Mouse (Mus musculus): Measurements from ENCODE around the gene Runx2. TPM values are rescaled to one million over a fixed set of nuclear protein-coding genes. Genes with fewer than 3 reads are reported as not detected.

Gene Runx2
- polyA plus RNA-seq, 1 experiment = not detected

DNA sequence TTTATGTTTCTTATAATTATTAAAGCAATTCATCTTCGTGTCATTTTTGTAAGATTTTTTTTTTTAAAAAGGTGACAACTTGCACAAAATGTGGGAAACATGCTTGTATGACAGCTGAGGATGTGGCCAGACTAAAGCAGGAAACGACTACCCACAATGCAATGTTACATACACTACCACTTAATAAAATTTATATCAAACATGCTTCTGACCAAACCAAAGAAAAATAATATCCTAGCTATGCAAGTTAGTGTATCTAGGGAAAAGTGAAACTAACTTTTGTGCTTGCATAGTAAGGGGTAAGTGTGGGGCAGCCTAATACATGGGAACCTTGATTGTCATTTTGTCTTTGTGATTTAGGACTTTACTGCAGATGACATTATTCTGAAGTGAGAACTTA is 4.2 kb upstream of the Runx2 start:
- Histone ChIP-seq H3K27ac (ENCODE audit: insufficient read depth, low read depth, low read length) (no peak overlapping the region), H3K4me3 (ENCODE audit: insufficient read depth, low read depth, low read length) (no peak overlapping the region), H3K4me1 (ENCODE audit: control insufficient read depth, insufficient read depth, low read length) (no peaks in the 10 kb centered on the region)
- TF ChIP-seq CTCF (IDR thresholded peaks at IDR 0.05; ENCODE audit: insufficient read depth, low read depth, low read length) (no peak), POLR2A (IDR thresholded peaks at IDR 0.05; ENCODE audit: insufficient read depth, low read depth, low read length) (no peak)
- 88% methylated on average over 2 of the region's 2 CpGs for WGBS

GRCm38 (mm10) chr17:44807031-44807430 is 7.6 kb downstream of the Runx2 start:
- TF ChIP-seq POLR2A (IDR thresholded peaks at IDR 0.05; ENCODE audit: insufficient read depth, low read depth, low read length) (no peak), CTCF (IDR thresholded peaks at IDR 0.05; ENCODE audit: insufficient read depth, low read depth, low read length) (no peak)
- WGBS = 100% methylated on average over 1 of the region's 1 CpGs
- H3K4me1 ChIP-seq (ENCODE audit: control insufficient read depth, insufficient read depth, low read length) = no peaks in the 10 kb centered on the region
- H3K4me3 ChIP-seq (ENCODE audit: insufficient read depth, low read depth, low read length) = no peak overlapping the region
- no peak overlapping the region for H3K27ac ChIP-seq (ENCODE audit: insufficient read depth, low read depth, low read length)

DNA sequence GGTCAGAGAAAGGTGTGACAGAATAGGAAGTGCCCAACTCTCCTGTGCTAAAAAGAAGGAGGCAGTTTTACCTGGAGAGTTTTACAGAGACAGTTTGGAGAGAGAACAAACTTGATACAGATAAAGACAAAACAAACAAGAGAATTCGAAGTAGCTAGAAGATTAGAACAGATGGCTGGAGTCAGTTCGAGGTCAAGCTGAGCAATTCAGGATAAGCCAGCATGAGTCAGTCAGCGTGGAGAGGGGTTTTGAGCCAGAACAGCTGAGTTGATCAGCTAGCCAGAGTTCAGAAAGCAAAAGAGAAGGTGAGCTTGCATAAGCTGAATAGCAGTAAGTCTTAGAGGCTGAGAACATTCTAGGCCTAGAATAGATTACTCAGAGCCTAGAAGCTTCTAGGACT is 17.3 kb downstream of the Runx2 start:
- 74% methylated on average over 3 of the region's 3 CpGs for WGBS
- H3K4me3 ChIP-seq (ENCODE audit: insufficient read depth, low read depth, low read length) = no peak overlapping the region
- H3K4me1 ChIP-seq (ENCODE audit: control insufficient read depth, insufficient read depth, low read length) = no peaks in the 10 kb centered on the region
- H3K27ac ChIP-seq (ENCODE audit: insufficient read depth, low read depth, low read length) = no peak overlapping the region
- TF ChIP-seq POLR2A (IDR thresholded peaks at IDR 0.05; ENCODE audit: insufficient read depth, low read depth, low read length) (no peak), CTCF (IDR thresholded peaks at IDR 0.05; ENCODE audit: insufficient read depth, low read depth, low read length) (no peak)

DNA sequence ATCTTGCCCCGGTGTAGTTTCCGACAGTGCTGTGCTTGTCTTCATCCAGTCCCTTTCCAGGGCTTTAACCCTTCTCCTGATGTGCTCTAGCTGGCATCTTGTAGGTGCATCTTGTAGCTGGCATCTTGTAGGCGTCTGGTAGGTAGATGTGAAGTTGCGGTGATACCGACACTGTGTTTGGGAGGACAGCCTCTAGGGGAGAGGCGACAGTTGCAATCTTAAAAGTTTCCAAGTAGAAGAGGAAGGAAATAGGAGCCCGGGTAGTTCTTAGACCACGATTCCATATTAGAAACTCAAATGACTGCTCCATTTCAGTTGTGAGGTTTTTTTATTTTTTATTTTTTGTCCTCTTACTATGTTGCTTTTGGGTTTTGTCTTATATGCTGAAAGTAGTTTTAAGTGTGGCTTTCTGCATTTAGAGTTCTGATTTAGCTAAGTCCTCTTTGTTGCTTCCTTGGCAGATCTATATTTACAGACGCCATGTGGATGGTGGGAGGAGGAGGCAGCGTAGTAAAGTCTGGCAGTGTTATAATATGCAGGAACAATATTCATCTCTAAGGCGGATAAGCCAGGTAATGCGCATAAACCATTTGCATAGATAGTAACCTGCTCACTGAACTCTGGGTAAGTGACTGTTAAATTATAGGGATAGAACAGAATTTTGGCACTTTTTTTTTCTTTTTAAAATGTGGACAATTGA is 22.2 kb downstream of the Runx2 start:
- no peak for TF ChIP-seq CTCF (IDR thresholded peaks at IDR 0.05; ENCODE audit: insufficient read depth, low read depth, low read length)
- TF ChIP-seq POLR2A (IDR thresholded peaks at IDR 0.05; ENCODE audit: insufficient read depth, low read depth, low read length) = no peak
- WGBS = 85% methylated on average over 12 of the region's 12 CpGs
- no peak overlapping the region for H3K4me3 ChIP-seq (ENCODE audit: insufficient read depth, low read depth, low read length)
- H3K27ac ChIP-seq (ENCODE audit: insufficient read depth, low read depth, low read length) = no peak overlapping the region
- H3K4me1 ChIP-seq (ENCODE audit: control insufficient read depth, insufficient read depth, low read length) = no peaks in the 10 kb centered on the region

DNA sequence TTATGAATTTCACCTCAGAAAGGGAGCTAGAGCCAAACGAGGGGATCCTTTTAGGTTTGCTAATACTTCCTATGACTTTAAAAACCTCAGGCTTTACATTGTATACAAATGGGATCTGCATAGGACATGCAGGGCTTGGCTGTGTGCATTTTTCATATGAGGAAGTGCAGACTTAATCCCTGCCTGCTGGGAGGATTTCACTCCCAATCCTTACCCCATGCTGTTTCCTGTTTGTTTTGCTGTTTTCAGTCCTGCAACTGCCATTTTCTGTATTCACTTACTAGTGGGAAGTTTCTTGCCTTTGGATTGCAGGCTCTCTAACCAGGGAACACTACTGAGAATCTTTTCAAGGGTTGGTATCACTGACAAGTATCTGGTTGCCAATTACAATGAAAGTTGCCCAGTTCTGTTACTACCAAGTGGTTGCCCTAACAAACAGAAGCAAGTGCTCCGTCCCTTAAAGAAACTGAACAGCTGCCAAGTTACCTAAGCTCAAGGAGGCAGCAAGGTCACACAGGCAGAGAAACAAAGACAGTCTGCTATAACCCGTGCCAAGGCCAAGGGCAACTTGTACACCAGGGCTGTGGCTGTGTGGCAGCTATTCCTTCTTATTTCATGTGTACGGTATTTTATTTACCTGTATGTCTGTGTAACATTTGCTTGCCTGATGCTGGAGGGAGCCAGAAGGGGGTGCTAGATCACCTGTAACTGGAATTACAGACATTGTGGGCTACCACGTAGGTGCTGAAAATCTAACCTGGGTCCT is 25.4 kb downstream of the Runx2 start:
- Histone ChIP-seq H3K4me1 (ENCODE audit: control insufficient read depth, insufficient read depth, low read length) (no peaks in the 10 kb centered on the region), H3K27ac (ENCODE audit: insufficient read depth, low read depth, low read length) (no peak overlapping the region), H3K4me3 (ENCODE audit: insufficient read depth, low read depth, low read length) (no peak overlapping the region)
- TF ChIP-seq CTCF (IDR thresholded peaks at IDR 0.05; ENCODE audit: insufficient read depth, low read depth, low read length) (no peak), POLR2A (IDR thresholded peaks at IDR 0.05; ENCODE audit: insufficient read depth, low read depth, low read length) (no peak)
- 73% methylated on average over 5 of the region's 5 CpGs for WGBS

- H3K27ac ChIP-seq (ENCODE audit: insufficient read depth, low read depth, low read length) = no peak overlapping the region
- no peak overlapping the region for H3K4me3 ChIP-seq (ENCODE audit: insufficient read depth, low read depth, low read length)
- 90% methylated on average over 2 of the region's 2 CpGs for WGBS
- TF ChIP-seq CTCF (IDR thresholded peaks at IDR 0.05; ENCODE audit: insufficient read depth, low read depth, low read length) = no peak
- no peak for TF ChIP-seq POLR2A (IDR thresholded peaks at IDR 0.05; ENCODE audit: insufficient read depth, low read depth, low read length)
- no peaks in the 10 kb centered on the region for H3K4me1 ChIP-seq (ENCODE audit: control insufficient read depth, insufficient read depth, low read length)
Observed at GRCm38 (mm10) chr17:44783143-44783542, 31.5 kb downstream of the Runx2 start.

DNA sequence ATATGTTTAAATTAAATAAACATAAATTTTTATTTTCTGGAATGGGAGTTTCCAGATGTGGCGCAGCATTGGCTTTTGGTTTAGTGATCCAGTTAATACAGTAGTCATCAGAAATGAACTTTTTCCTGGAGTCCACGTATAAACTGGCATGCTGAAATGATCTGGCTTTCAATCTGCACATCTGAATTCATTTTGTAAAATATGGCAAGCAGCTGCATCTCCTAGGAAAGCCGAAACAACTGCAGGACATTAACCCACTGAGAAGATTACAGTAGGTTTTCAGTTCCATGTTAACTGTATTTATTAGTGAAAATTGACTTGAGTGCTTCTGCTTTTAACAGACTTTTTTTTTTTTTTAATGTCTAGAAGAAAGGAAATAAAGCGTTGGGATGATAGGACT is 32.2 kb downstream of the Runx2 start:
- H3K27ac ChIP-seq (ENCODE audit: insufficient read depth, low read depth, low read length) = no peak overlapping the region
- no peak overlapping the region for H3K4me3 ChIP-seq (ENCODE audit: insufficient read depth, low read depth, low read length)
- H3K4me1 ChIP-seq (ENCODE audit: control insufficient read depth, insufficient read depth, low read length) = no peaks in the 10 kb centered on the region
- WGBS = 96% methylated on average over 4 of the region's 4 CpGs
- TF ChIP-seq CTCF (IDR thresholded peaks at IDR 0.05; ENCODE audit: insufficient read depth, low read depth, low read length) (no peak), POLR2A (IDR thresholded peaks at IDR 0.05; ENCODE audit: insufficient read depth, low read depth, low read length) (no peak)

DNA sequence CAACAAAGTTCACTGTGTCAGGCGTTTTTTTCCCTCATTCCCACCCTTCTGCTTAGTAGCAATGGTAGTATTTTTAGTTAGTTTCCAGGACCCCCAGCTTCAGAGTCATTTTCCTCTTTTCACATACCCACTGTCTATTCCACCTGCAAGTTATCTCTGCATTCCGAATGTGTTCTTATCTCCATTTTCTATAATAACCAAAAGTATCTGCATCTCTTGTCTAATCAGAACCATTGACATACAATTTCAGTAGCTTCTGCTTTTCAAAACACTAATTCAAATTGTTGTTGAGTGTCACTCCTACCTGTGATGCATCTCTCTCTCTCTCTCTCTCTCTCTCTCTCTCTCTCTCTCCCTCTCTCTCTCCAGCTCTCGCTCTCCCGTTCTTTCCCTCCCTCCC is 34.2 kb downstream of the Runx2 start:
- no peak overlapping the region for H3K4me3 ChIP-seq (ENCODE audit: insufficient read depth, low read depth, low read length)
- TF ChIP-seq CTCF (IDR thresholded peaks at IDR 0.05; ENCODE audit: insufficient read depth, low read depth, low read length) = no peak
- no peak for TF ChIP-seq POLR2A (IDR thresholded peaks at IDR 0.05; ENCODE audit: insufficient read depth, low read depth, low read length)
- no peak overlapping the region for H3K27ac ChIP-seq (ENCODE audit: insufficient read depth, low read depth, low read length)
- 74% methylated on average over 4 of the region's 4 CpGs for WGBS
- H3K4me1 ChIP-seq (ENCODE audit: control insufficient read depth, insufficient read depth, low read length) = peaks cover 4% of the 10 kb centered on the region; the same call in 1 of the 2 replicates

- Histone ChIP-seq H3K4me1 (ENCODE audit: control insufficient read depth, insufficient read depth, low read length) (peaks cover 4% of the 10 kb centered on the region; the same call in 1 of the 2 replicates), H3K4me3 (ENCODE audit: insufficient read depth, low read depth, low read length) (no peak overlapping the region), H3K27ac (ENCODE audit: insufficient read depth, low read depth, low read length) (no peak overlapping the region)
- WGBS = 39% methylated on average over 5 of the region's 5 CpGs
- TF ChIP-seq POLR2A (IDR thresholded peaks at IDR 0.05; ENCODE audit: insufficient read depth, low read depth, low read length) = no peak
- no peak for TF ChIP-seq CTCF (IDR thresholded peaks at IDR 0.05; ENCODE audit: insufficient read depth, low read depth, low read length)
Observed at GRCm38 (mm10) chr17:44778141-44778540, 36.5 kb downstream of the Runx2 start.

Data from olfactory bulb, adult 2 months (tissue).